Mouse (Mus musculus) cerebellum, adult 18-20 months (tissue): ENCODE measurements around the gene Dtx2.
"Not testable (repeated sequence)": the region's sequence is repeated elsewhere in the genome, so short reads cannot be mapped to it uniquely, and the experiment has no call there.

Experiments used
- DNase-seq, 2 experiments: peaks; one replicate each; pipeline ENCODE4 v3.0.0; 2021

The Dtx2 gene

DNA sequence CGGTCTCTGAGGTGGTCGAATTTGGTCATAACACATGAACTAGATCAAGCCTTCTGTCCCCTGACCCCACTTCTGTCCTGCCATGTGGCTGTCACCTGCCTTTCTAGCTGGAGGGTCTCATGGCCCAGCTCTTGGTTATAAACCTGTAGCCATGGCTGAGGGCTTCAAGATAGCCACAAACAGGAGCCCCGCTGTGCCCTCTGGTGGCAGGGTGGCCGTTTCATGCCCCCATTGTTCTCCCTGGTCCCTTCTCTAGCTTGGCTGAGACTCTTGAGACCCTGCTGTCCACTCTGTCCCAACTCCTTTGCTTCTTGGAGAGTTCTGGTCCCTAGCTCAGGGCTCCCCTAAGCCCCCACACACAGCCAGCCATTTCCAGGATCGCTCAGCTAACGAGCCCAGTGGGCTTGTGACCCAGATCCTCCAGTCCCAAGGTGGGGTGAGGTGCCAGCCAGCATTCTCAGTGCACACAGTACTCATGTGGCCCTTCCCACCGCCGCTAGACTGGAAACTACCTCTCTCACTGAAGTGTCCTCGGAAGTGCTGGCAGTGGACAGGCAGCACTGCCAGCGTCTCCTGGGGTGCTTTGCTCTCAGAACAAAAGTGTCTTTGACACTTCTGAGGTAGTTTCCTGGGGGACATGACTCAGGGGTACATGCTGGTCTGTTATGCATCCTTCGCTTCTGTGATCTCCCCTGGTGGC is 33.2 kb downstream of the Dtx2 start:
- no peak for DNase-seq

DNA sequence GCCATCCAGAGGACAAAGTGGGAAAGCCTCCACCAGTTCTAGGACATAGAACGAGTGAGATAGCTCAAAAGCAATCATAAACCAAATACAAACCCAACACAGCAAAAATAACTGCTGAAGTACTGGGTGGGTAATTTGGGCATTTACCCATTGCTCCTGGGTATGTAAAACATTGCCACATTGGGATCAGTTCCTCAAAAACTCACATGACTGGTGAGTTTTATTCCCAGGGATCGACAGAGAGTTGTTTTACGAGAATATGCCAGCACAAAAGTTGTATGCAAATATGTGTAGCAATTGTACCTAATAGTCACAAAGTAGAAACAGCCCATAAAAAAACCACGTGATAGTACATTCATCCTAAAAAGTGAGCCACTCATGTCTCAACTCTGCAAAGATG is 40.3 kb downstream of the Dtx2 start:
- no peak for DNase-seq

DNA sequence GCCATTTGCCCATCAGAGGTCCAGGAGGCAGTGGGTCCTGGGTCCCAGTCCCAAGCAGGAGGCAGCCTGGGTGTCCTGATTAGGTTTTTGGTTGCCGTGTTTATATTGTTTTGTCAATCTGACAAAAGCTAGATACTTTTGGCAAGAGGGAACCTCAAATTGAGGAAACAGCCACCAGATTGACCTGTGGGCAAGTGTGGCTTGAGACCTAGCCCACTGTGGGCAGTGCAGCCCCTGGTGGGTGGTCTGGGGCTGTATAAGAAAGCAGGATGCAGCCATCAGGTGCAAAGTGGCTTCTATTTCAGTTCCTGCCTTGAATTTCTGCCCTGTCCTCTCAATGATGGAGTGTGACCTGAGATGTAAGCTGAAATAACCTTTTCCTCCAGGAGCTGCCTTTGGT is 40.7 kb downstream of the Dtx2 start:
- DNase-seq = no peak

DNA sequence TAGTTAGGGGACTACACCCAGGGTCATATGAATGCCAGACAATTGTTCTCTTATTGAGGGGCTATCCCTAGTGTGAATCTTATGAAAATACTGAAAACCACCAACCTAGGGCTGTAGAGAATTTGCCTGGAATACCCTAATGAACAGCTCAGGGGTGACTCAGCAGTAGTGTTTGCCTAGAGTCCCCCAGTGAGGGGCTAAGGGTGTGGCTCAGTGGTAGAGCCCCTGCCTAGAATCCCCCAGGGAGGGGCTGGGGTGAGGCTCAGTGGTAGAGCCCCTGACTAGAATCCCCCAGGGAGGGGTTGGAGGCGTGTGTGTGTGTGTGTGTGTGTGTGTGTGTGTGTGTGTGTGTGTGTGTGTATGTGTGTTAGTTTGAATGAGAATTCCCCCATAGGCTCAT is 42.1 kb downstream of the Dtx2 start:
- DNase-seq = no peak

DNA sequence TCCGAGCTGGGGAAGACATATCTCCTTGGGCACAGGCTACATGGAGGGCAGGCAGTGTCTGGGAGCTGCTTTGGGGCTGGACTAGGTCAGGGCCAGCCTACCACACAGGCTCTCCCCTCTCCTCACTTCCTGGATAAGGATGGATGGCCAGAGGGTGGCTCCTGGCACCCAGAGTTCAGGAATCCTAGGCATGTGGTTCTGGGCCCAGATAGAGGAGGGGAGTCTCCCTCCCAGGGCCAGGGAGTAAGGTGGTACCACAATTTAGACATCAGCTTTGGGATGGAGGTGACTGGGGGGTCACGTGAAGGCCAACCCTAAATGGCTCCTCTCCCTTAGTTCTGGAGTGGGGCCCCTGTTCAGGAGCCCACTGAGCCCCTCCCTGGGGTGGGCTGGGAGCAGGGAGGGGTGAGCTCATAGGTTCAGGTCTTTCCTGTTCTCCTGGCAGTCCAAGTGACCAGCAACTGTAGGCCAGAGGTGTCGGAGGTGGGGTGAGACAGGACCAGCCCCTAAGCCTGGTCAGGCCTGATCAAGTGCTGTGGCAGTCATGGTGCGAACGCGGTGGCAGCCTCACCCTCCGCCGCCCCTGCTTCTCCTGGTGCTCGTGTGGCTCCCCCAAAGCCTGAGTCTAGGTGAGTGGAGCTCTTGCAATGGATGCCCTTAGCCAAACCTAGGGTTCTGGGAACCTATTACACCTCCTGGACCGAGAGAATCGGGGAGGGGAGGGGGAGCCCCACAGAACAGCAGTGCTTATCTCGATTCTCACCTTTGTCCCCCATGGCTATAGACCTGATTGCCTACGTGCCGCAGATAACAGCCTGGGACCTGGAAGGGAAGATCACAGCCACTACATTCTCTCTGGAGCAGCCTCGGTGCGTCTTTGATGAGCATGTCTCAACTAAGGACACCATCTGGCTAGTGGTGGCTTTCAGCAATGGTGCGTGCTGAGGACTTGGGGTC is 43.9 kb downstream of the Dtx2 start, which contains the start of gene Upk3b:
Upk3b (plus strand) TSS at position 239 of the 957 bp plus-strand sequence.
- no peak for DNase-seq

DNA sequence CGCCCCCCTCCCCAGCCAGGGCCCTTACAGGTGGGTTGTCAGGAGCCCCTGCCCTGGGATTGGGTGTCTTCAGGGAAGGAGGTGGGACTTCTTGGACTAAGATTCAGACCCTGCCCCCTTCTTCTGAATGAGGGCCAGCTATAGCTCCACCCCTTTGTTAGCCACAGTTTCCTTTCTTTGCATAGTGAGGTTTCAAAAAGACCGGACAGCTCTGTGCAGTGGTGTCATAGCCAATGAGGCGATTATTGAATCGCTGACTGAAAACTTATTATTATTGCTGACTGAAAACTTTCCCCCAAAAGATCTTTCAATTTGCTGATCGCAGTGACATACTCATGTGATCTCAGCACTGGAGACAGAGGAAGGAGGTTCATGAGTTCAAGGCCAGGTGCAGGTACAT is 45.6 kb downstream of the Dtx2 start:
- no peak for DNase-seq

DNA sequence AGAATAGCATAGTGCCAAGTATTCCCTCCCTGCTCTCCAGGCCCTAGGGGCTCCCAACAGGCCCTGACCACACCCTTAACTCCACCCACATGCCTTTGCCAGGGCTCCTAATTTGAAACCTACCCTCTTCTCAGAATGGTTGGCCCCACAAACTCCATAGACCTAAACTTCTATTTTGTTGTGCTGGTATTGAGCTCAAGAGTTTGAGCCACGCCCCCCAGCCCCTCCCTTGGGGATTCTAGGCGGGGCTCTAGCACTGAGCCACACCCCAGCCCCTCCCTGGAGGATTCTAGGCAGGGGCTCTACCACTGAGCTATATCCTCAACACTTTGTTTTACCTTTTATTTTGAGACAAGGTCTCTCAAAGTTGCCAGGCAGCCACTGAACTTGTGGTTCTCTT is 46.7 kb downstream of the Dtx2 start:
- no peak for DNase-seq

DNA sequence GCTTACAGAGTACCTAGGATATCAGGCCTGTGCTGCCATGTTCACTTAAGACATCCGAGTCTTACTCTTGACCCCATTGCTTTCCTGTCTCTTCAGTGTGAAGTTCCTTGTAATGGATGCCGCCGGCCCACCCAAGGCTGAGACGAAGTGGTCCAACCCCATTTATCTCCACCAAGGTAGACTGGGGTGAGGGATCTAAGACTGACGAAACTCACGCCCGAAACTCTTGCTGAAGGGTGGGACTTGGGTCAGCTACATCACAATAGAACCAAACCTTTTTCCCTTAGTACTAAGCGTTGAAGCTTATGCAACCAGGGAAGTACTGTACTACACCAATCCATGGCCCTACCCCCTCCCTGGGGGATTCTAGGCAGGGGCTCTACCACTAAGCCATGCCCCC is 47.1 kb downstream of the Dtx2 start:
- DNase-seq = no peak

DNA sequence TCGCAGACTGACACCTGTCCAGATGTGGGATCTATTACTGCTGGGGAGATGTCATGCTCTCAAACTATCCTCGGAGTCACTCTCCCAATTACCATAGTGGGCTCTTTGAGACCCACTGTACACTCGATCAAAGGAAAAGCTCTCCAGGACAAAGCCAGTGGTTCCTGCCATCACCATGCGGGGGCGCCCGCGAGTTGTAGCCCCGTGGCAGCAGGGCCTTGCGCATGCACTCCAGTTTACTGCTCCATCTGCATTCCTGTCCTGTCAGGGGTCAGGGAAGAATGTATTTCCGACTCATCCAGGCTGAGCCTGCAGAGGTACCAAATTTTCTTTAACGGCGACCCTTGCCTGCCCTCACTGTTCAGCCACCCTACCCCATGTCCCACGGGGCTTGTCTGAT is 50.3 kb downstream of the Dtx2 start:
- DNase-seq = no peak

DNA sequence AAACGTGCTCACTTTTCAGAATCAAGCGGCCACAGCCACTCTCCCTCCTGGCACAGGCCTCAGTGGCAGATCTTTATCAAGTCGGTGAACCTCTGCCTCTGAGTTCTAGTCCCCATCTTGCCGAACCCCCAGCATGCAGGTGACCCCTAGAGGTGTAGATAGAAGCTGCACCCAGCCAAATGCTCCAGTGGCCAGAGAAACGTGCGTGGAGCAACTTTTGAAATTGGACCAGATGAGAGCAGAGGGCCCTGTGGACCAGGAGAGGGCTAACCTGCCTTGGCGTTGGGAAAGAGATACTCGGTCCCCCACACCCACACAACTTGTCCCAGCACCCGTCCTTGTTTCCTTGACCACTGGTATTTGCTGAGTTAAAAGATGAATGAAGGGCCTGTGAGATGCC is 50.8 kb downstream of the Dtx2 start:
- DNase-seq = peak in 1 of 2 experiments; percentile 30

DNA sequence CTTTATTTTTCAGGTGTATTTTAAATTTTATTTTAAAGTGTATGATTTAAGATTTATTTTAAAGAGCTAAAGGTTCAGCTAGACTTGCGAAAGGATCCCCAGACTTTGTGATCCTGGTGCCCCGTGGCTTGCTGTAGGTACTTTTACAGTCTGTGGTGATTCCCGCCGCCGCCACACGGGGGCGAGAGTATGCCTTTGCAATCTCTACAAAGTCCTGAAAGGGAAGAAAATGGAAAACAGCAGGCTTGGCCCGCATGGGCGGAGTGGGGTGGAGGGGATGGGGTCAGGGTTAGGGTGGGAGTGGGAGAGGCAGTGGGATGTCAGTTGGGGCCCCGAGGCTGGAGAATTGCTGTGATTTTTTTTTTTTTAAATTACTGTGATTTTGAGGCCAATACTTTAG is 51.4 kb downstream of the Dtx2 start:
- peak; percentile 80 to 88 for DNase-seq

DNA sequence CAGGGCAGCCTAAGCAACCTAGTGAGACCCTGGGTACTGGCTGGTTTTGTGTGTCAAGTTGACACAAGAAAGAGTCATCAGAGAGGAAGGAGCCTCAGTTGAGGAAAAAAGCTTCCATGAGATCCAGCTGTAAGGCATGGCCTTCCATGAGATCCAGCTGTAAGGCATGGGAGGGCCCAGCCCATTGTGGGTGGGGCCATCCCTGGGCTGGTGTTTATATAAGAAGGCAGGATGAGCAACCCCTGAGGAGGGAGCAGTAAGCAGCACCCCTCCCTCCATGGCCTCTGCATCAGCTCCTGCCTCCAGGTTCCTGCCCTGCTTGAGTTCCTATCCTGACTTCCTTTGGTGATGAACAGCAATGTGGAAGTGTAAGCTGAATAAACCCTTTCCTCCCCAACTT is 53.9 kb downstream of the Dtx2 start:
- not testable (repeated sequence) for DNase-seq

DNA sequence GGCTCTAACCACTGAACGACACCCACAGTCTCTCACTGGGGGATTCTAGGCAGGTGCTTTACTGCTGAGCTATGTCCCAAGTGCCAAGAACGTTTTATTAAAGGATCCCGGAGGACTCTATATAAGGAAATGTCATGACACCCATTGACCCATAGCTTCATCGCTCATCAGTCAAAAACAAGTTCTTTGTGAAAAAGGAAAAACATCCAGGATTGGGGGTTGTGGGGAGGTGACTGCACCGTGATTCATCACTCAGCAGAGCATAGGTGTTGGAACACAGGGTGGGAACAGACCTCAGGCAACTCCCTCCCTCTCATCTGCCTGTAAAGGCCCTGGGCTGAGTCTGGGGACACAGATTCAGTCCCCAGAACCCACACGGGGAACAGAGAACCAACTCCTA is 55.3 kb downstream of the Dtx2 start:
- no peak for DNase-seq

DNA sequence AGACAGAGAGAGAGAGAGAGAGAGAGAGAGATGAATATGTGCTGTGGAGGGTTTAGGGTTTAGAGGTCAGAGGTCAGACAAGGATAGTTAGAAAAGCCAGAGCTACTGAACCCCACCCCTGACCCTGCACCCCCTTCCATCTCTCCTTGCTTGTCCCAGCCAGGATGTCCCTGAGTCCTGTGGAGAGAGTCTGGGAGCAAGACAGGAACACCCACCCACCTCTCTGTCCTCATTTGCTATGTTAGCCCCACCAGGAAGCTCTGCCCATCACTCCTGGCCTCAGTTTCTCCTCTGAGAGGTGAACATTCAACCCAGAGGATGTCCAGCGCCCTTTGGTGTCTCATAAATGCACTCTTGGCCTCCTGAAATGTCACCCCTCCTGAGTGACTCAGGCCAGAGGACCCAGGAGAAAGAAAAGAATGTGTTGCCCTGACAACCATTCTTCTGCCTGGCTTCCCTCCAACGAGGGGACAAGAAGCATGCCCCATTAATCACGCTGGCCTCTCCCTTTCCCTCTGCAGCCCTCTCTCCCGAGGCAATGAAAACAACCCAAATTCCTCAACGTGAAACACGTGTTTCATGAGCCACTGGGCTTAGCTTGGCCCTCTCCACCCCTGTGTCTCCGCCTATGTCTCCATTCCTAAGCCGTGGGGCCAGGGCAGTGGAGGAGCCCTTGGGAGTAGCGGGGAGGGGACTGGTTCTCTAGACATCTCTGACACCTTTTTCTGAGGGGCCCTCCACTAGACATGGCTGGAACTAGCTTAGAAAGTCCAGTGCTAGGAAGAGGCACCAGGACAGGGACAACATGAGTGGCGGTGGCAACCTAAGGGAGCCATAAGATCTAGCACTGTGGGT is 56.9 kb downstream of the Dtx2 start:
- no peak for DNase-seq

DNA sequence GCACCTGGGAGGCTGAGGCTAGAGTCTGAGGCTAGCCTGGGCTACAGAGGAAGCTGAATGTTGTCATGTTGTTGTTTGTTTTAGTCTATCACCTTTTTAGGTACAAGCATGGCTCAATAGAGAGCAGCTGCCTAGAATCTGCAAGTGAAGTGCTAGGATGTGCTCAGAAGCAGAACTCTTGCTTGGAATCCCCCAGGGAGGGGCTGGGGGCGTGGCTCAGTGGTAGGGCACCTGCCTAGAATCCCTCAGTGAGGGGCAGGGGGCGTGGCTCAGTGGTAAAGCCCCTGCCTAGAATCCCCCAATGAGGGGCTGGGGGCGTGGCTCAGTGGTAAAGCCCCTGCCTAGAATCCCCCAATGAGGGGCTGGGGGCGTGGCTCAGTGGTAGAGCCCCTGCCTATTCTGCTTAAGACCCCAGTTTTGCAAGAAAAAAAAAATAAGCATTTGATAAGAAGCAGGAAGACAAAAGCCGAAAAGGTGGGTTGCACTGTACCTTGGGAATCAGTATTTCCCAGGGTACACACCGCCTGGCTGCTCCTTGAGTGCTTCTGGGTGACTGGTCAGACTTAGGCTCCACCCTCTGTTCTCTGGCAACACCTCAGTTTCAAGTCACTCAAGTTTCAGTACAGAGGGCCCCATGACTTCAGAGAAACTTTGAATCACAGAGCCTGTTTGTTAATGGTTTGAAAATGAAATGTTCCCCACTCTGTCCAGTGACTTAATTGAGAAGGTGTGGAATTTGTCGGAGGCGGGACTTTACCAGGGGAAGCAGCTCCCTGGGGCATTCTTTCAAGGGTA is 58.5 kb downstream of the Dtx2 start:
- no peak for DNase-seq

DNA sequence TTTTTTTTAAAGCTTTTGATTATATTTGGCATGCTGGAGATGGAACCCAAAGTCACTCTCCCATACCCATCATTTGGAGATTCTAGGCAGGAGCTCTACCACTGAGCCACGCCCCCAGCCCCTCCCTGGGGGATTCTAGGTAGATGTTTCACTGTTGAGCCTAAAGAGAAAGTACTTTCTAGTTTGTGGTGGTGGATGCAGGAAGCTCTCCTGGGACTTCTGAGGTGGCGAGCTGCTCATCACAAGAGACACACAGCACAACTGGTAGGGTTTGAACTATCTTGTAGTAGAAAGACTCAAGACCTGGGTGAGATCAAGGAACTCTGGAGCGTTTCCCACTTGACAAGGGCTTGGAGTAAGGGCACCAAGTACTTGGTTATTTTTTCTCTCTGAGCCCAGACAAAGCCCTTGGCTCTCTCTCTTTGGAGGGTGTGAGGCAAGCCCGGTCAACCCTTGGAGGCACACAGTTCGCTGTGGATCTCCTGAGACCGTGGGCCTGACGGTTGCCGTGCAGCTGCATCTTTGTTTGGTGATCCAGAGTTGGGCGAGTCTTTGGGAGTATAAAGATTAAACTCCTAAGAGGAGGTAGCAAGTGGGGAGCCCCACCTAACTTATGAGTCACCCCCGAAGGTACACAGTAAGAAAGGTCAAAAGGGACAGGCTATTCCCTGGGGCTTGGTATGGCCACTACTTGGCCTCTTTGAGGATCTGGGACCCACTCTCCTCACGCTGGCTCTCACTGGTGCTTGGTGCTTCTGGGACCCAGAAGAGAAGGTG is 59.9 kb downstream of the Dtx2 start, which contains the start of gene Upk3bl:
Upk3bl (plus strand) TSS at position 192 of the 777 bp plus-strand sequence.
- DNase-seq = no peak

DNA sequence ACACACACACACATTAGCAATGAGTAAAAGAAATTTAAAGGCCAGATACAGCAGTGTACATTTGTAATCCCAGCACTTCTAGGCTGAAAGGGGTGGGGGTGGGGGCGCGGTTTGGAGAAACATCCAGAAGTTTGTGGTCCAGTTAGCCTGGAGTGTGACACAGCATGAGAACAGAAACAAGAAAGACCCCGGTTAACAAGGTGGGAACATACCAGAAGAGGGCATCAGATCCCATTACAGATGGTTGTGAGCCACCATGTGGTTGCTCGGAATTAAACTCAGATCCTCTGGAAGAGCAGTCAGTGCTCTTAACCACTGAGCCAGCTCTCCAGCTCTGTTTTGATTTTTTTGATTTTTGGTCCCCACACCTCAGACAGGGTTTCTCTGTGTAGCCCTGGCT is 61.5 kb downstream of the Dtx2 start:
- no peak for DNase-seq

DNA sequence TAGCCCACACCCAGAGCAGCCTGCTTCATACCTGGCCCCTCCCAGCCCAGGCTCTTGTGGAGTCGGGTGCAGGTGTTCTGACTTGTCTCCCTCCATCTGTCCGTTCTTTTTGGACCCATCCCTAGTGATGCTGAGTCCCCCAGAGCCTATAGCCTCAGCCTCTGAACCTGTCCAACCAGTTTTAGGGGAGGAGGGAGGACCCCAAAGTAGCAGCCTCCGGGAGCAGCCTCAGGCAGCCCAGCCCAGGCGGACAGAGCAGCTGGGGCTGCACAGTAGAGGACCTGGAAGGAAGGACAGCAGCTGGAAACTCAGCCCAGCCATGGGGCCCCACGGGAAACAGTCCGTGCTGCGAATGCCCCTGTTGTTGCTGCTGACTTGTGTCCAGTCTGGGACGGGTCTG is 62.5 kb downstream of the Dtx2 start:
- no peak for DNase-seq

DNA sequence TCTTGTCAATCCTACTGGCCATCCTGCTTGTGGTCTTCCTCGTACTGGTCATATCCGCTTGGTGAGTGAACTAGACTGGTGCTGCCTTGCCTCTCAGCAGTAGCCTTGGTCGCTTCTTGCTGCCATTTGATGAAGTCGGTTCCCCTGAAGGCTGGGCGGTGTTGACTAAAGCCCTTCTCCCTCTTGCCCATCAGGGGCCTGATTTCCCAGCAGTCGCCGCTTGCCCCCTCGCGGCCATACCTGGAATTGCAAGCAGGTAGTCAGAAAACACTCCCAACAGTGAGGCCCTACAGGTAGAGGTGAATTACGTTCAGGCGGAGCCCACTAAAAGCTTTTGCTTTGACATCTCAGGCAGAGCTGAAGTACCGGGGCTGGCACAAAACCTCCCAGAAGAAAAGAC is 67.0 kb downstream of the Dtx2 start:
- peak; percentile 56 to 73 for DNase-seq

DNA sequence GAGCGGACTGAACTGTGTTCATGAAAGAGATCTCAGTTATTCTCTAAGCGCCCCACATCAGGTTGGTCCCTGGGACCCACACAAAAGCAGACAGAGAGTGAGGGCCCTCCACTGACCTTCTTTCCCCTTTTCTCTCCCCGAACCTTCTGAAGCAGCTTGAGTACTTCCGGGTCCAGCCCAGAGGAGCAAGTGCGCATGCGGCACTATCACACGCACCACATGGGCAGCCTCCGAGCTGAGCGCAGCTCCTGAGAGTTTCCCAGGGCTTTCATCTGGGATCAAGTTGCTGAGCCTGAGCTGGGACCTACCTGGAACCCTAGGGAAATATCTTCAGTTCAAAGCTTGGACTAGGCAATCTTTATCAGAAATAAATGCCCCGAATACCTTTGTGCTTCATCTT is 69.3 kb downstream of the Dtx2 start:
- DNase-seq = no peak

DNA sequence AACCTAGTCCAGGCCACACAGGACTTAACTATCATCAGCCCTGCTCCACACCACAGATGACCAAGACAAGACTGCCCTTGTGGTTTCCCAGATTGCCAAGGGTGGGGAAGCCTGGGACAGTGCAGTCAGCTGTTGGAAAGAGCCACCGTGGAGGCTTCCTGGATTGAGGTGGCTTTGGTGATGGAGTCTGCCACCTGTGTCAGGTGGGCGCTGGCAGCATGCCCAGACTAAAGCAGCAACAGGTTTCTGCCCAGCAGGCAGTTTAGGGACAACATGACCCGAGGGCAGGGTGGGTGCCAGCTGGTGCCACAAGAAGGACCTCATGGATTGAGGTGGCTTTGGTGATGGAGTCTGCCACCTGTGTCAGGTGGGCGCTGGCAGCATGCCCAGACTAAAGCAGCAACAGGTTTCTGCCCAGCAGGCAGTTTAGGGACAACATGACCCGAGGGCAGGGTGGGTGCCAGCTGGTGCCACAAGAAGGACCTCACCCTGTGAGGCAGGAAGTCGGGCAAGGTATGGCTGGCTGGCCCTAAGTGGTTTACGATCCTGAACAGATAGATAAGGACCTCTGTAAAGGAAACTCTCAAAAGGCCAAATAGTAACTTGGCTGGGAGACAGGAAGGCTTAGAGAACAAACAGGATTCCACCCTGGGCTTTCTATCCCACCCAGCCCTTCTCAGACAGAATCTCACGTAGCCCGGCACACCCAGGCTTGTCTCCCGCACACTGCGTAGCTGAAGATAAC is 72.0 kb downstream of the Dtx2 start:
- DNase-seq = not testable (repeated sequence)
